Mouse (Mus musculus) embryonic facial prominence, embryonic 14.5 days (tissue): ENCODE measurements at regions not wholly inside any gene's neighbourhood (a gene's known extent, or its start where the extent isn't known, plus 50 kb on each side); places are given as distances from the start of the nearest gene placed in this dataset.

Experiments used
- ATAC-seq: fragments of 200-750 bp; cut with Nextera tagmentation; 2 replicates; pipeline ENCODE4 v1.8.0; 2017; ENCODE audit warnings: low read depth, moderate number of reproducible peaks, moderate TSS enrichment
- DNase-seq: peaks from one replicate; pipeline ENCODE4 v3.0.0-alpha.2; 2015; ENCODE audit warnings: low spot score
- H3K27ac ChIP-seq: fragments of 300-500 bp; sonication (generic); replicated peaks from 2 replicates; pipeline ENCODE4 v1.5.1; 2014; ENCODE audit warnings: low read depth, mild to moderate bottlenecking, low read length, moderate library complexity
- H3K27me3 ChIP-seq: fragments of 300-500 bp; sonication (generic); replicated peaks from 2 replicates; pipeline ENCODE4 v1.6.1; 2014; ENCODE audit warnings: low read length; ENCODE audit not compliant: control insufficient read depth, insufficient read depth
- H3K36me3 ChIP-seq: fragments of 300-500 bp; sonication (generic); 2 replicates; pipeline ENCODE4 v1.6.1; 2014; ENCODE audit warnings: low read length, mixed read lengths; ENCODE audit not compliant: control insufficient read depth, insufficient read depth
- H3K4me1 ChIP-seq: fragments of 300-500 bp; sonication (generic); 2 replicates; pipeline ENCODE4 v1.6.1; 2014; ENCODE audit warnings: antibody characterized with exemption, low read length; ENCODE audit not compliant: control insufficient read depth, insufficient read depth
- H3K4me2 ChIP-seq: fragments of 300-500 bp; sonication (generic); 2 replicates; pipeline ENCODE4 v1.6.1; 2014; ENCODE audit warnings: low read depth, mild to moderate bottlenecking, low read length, moderate library complexity, mixed read lengths
- H3K4me3 ChIP-seq: fragments of 300-500 bp; sonication (generic); 2 replicates; pipeline ENCODE4 v1.5.1; 2014; ENCODE audit warnings: low read depth, mild to moderate bottlenecking, low read length
- H3K9ac ChIP-seq: fragments of 300-500 bp; sonication (generic); 2 replicates; pipeline ENCODE4 v1.6.1; 2014; ENCODE audit warnings: low read depth, mild to moderate bottlenecking, low read length, moderate library complexity, mixed read lengths
- H3K9me3 ChIP-seq: fragments of 300-500 bp; sonication (generic); 2 replicates; pipeline ENCODE4 v1.6.1; 2016; ENCODE audit warnings: low read length; ENCODE audit not compliant: control insufficient read depth
- WGBS: fragments of 180-500 bp; shearing (Covaris S2); extraction: QIAGEN DNeasy Blood & Tissue Kit; methylation state at CpG from one replicate; pipeline ENCODE4 v1.1.7; 2014; 5-methylcytosine and 5-hydroxymethylcytosine counted together

GRCm38 (mm10) chr1:148656990-148657389, 1304.1 kb downstream of the Pla2g4a start:
- Histone ChIP-seq H3K9me3 (no peaks in the 10 kb centered on the region), H3K4me1 (no peaks in the 10 kb centered on the region), H3K9ac (no peak overlapping the region), H3K4me3 (no peak overlapping the region), H3K36me3 (no peaks in the 10 kb centered on the region), H3K27me3 (no peaks in the 10 kb centered on the region), H3K4me2 (no peak overlapping the region), H3K27ac (no peak overlapping the region)
- no peak for ATAC-seq
- 93% methylated on average over 1 of the region's 1 CpGs for WGBS
- DNase-seq: no peak
